Mouse (Mus musculus): Measurements from ENCODE around the gene Zfp386.

Gene Zfp386

GRCm38 (mm10) chr12:116089836-116090235 is 42.3 kb downstream of the Zfp386 start:
- no peak for DNase-seq (ENCODE audit: low spot score in 2 of 2)

GRCm38 (mm10) chr12:116094765-116095555 is 47.4 kb downstream of the Zfp386 start:
- DNase-seq (ENCODE audit: low spot score in 2 of 2): no peak

- no peak for DNase-seq (ENCODE audit: low spot score in 2 of 2)
Observed at GRCm38 (mm10) chr12:116096361-116096904, 48.9 kb downstream of the Zfp386 start.

- DNase-seq (ENCODE audit: low spot score in 2 of 2): no peak
Observed at GRCm38 (mm10) chr12:116097166-116097565, 49.6 kb downstream of the Zfp386 start.

GRCm38 (mm10) chr12:116101945-116102344 is 54.4 kb downstream of the Zfp386 start:
- no peak for DNase-seq (ENCODE audit: low spot score in 2 of 2)

- DNase-seq (ENCODE audit: low spot score in 2 of 2): peak; percentile 2 to 27
Observed at GRCm38 (mm10) chr12:116109451-116110353, 62.2 kb downstream of the Zfp386 start.

- no peak for DNase-seq (ENCODE audit: low spot score in 2 of 2)
Observed at GRCm38 (mm10) chr12:116111007-116111694, 63.6 kb downstream of the Zfp386 start.

Data from frontal cortex, postnatal 36 days (tissue).